Mouse (Mus musculus) heart, adult 2 months (tissue): ENCODE measurements at regions not wholly inside any gene's neighbourhood (a gene's known extent, or its start where the extent isn't known, plus 50 kb on each side); places are given as distances from the start of the nearest gene placed in this dataset.

Source experiments
- CTCF ChIP-seq: fragments of 200-600 bp; IDR thresholded peaks from 2 replicates; pipeline ENCODE4 v1.8.1; 2022; ENCODE audit warnings: antibody characterized with exemption, mild to moderate bottlenecking, moderate library complexity
- EP300 ChIP-seq: fragments of 200-500 bp; IDR thresholded peaks from 2 replicates; pipeline ENCODE4 v1.6.1; 2011; ENCODE audit warnings: low read depth, low read length, control low read depth; ENCODE audit not compliant: insufficient read depth
- POLR2A ChIP-seq: fragments of 200-500 bp; IDR thresholded peaks from 2 replicates; pipeline ENCODE4 v1.6.1; 2011; ENCODE audit warnings: mild to moderate bottlenecking, low read depth, low read length, control low read depth; ENCODE audit not compliant: insufficient read depth

DNA sequence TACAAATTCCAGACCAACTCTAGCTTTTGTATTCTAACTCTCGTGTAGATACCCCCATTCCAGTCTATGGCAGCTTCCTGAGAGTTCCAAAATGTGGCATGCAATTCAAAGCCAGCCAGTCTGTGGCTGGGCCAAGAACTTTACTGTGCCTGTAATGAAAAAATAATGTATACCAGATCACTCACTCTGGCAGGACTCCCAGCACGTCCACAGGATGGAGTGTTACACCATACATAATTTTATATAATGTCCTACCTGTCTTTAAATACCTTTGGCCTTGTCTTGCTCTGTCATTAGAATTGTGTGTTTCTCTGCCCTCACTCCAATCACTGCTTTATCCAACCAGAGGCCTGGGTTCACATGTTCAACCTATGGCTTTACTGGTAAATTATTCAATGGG lies 301.8 kb downstream of the Ttll7 start:
- TF ChIP-seq CTCF (no peak), EP300 (no peak), POLR2A (no peak)
